Mouse (Mus musculus) forebrain, postnatal 0 days (tissue): ENCODE measurements around the gene Zfp974. TPM values are rescaled to one million over a fixed set of nuclear protein-coding genes. Genes with fewer than 3 reads are reported as not detected.
"Not testable (repeated sequence)": the region's sequence is repeated elsewhere in the genome, so short reads cannot be mapped to it uniquely, and the experiment has no call there.

Experiments used
- ATAC-seq: fragments of 200-750 bp; cut with Nextera tagmentation; 2 replicates; pipeline ENCODE4 v1.8.0; 2017; ENCODE audit warnings: mild to moderate bottlenecking, moderate library complexity
- DNase-seq: peaks from one replicate; pipeline ENCODE4 v3.0.0-alpha.2; 2015
- H3K27ac ChIP-seq: fragments of 300-500 bp; sonication (generic); 2 replicates; pipeline ENCODE4 v1.5.1; 2014; ENCODE audit warnings: low read depth, mild to moderate bottlenecking, antibody characterized with exemption, low read length, moderate library complexity, mixed read lengths
- H3K27me3 ChIP-seq: fragments of 300-500 bp; sonication (generic); 2 replicates; pipeline ENCODE4 v1.6.1; 2014; ENCODE audit warnings: mild to moderate bottlenecking, low read length, mixed read lengths; ENCODE audit not compliant: insufficient read depth
- H3K36me3 ChIP-seq: fragments of 300-500 bp; sonication (generic); 2 replicates; pipeline ENCODE4 v1.6.1; 2014; ENCODE audit warnings: mild to moderate bottlenecking, moderate library complexity; ENCODE audit not compliant: insufficient read depth
- H3K4me1 ChIP-seq: fragments of 300-500 bp; sonication (generic); 2 replicates; pipeline ENCODE4 v1.6.1; 2014; ENCODE audit warnings: antibody characterized with exemption; ENCODE audit not compliant: insufficient read depth
- H3K4me2 ChIP-seq: fragments of 300-500 bp; sonication (generic); 2 replicates; pipeline ENCODE4 v1.6.1; 2014; ENCODE audit warnings: low read depth, mild to moderate bottlenecking, moderate library complexity
- H3K4me3 ChIP-seq: fragments of 300-500 bp; sonication (generic); 2 replicates; pipeline ENCODE4 v1.5.1; 2014; ENCODE audit warnings: low read depth, low read length, mixed read lengths
- H3K9ac ChIP-seq: fragments of 300-500 bp; sonication (generic); 2 replicates; pipeline ENCODE4 v1.6.1; 2014; ENCODE audit warnings: mild to moderate bottlenecking
- H3K9me3 ChIP-seq: fragments of 300-500 bp; sonication (generic); 2 replicates; pipeline ENCODE4 v1.6.1; 2016; ENCODE audit warnings: low read length
- CTCF ChIP-seq: sonication (generic); IDR thresholded peaks from 2 replicates; pipeline ENCODE4 v1.5.1; 2016; ENCODE audit warnings: antibody characterized with exemption, control low read depth, low read depth
- WGBS: fragments of 180-500 bp; shearing (Covaris S2); extraction: QIAGEN DNeasy Blood & Tissue Kit; methylation state at CpG from one replicate; pipeline ENCODE4 v1.1.7; 2014; 5-methylcytosine and 5-hydroxymethylcytosine counted together
- polyA plus RNA-seq: library from polyadenylated mRNA; unstranded; fragments of >200 nt; fragmentation: Nextera tagmentation; extraction: Ambion mirVana; gene quantifications from 2 replicates; pipeline ENCODE4 v1.2.1, GENCODE M21; 2015
- total RNA-seq: library from RNA; depleted of rRNA; stranded (reverse); fragments of >200 nt; gene quantifications from 2 replicates; pipeline ENCODE4 v1.2.3, GENCODE M21; 2014; rRNA removed

The Zfp974 gene
- total and polyA plus RNA-seq, 2 experiments from 2014 or later = 5.5 to 15.3 TPM

GRCm38 (mm10) chr7:27905061-27905848, 24.0 kb downstream of the Zfp974 start:
- Histone ChIP-seq H3K4me1 (no peaks in the 10 kb centered on the region), H3K27ac (no peak overlapping the region), H3K9me3 (no peaks in the 10 kb centered on the region; the same call in 1 of the 2 replicates), H3K4me2 (no peak overlapping the region), H3K27me3 (no peaks in the 10 kb centered on the region), H3K36me3 (peaks cover 20% of the 10 kb centered on the region), H3K4me3 (no peak overlapping the region), H3K9ac (no peak overlapping the region)
- TF ChIP-seq CTCF = no peak
- ATAC-seq = no peak
- 83% methylated on average over 11 of the region's 11 CpGs for WGBS
- DNase-seq = no peak

- Histone ChIP-seq H3K27me3 (no peaks in the 10 kb centered on the region), H3K9me3 (no peaks in the 10 kb centered on the region; the same call in 1 of the 2 replicates), H3K4me3 (no peak overlapping the region), H3K27ac (no peak overlapping the region), H3K36me3 (peaks cover 3% of the 10 kb centered on the region), H3K9ac (no peak overlapping the region), H3K4me1 (no peaks in the 10 kb centered on the region), H3K4me2 (no peak overlapping the region)
- no peak for ATAC-seq
- WGBS = 94% methylated on average over 4 of the region's 4 CpGs
- DNase-seq = no peak
- TF ChIP-seq CTCF = no peak
Measured at GRCm38 (mm10) chr7:27900601-27901000, 28.7 kb downstream of the Zfp974 start.

GRCm38 (mm10) chr7:27881721-27882120, 47.5 kb downstream of the Zfp974 start:
- DNase-seq = no peak
- no peak for TF ChIP-seq CTCF
- Histone ChIP-seq H3K4me1 (no peaks in the 10 kb centered on the region), H3K9ac (no peak overlapping the region), H3K9me3 (no peaks in the 10 kb centered on the region), H3K27me3 (no peaks in the 10 kb centered on the region), H3K4me3 (no peak overlapping the region), H3K36me3 (peaks cover 17% of the 10 kb centered on the region; the same call in 1 of the 2 replicates), H3K27ac (no peak overlapping the region), H3K4me2 (no peak overlapping the region)
- WGBS = 94% methylated on average over 4 of the region's 4 CpGs
- no peak for ATAC-seq

GRCm38 (mm10) chr7:27862578-27862977, 66.7 kb downstream of the Zfp974 start:
- H3K9me3 ChIP-seq, H3K27me3 ChIP-seq, H3K4me2 ChIP-seq, H3K4me1 ChIP-seq, H3K27ac ChIP-seq, DNase-seq, H3K36me3 ChIP-seq, ATAC-seq, H3K4me3 ChIP-seq, H3K9ac ChIP-seq: not testable (repeated sequence)
- WGBS = 86% methylated on average over 5 of the region's 5 CpGs

- no peaks in the 10 kb centered on the region for H3K27me3 ChIP-seq
- H3K4me2 ChIP-seq = peak overlapping the region; percentile 70
- DNase-seq (peak; percentile 66), ATAC-seq (peak; percentile 92)
- no peaks in the 10 kb centered on the region for H3K9me3 ChIP-seq
- peak overlapping the region; percentile 57 for H3K4me3 ChIP-seq
- TF ChIP-seq CTCF = no peak
- peak overlapping the region; percentile 51 for H3K9ac ChIP-seq
- no peaks in the 10 kb centered on the region for H3K4me1 ChIP-seq
- H3K36me3 ChIP-seq = peaks cover 6% of the 10 kb centered on the region; the same call in 1 of the 2 replicates
- H3K27ac ChIP-seq = peak overlapping the region; percentile 45; the same call in 1 of the 2 replicates
- under 1% methylated on average over 22 of the region's 22 CpGs for WGBS
Measured at GRCm38 (mm10) chr7:27860396-27861235, 68.6 kb downstream of the Zfp974 start.

GRCm38 (mm10) chr7:27859301-27860251, 69.7 kb downstream of the Zfp974 start:
- no peaks in the 10 kb centered on the region for H3K9me3 ChIP-seq
- H3K27me3 ChIP-seq = no peaks in the 10 kb centered on the region
- peak overlapping the region; percentile 51; the same call in 1 of the 2 replicates for H3K9ac ChIP-seq
- H3K36me3 ChIP-seq = peaks cover 6% of the 10 kb centered on the region; the same call in 1 of the 2 replicates
- peak overlapping the region; percentile 57 for H3K4me3 ChIP-seq
- DNase-seq = no peak
- H3K4me1 ChIP-seq = no peaks in the 10 kb centered on the region
- ATAC-seq = no peak; the same call in 1 of the 2 replicates
- WGBS = 18% methylated on average over 10 of the region's 10 CpGs
- no peak for TF ChIP-seq CTCF
- peak overlapping the region; percentile 70 for H3K4me2 ChIP-seq
- H3K27ac ChIP-seq = no peak overlapping the region

Other genes starting within 250 kb of the Zfp974 start
- 8.5 and 10.6 TPM in 2 replicates for gene Zfp607b, start 240.1 kb downstream of the Zfp974 start, total RNA-seq
- 5.7 and 6.5 TPM in 2 replicates for gene Zfp607b, start 240.1 kb downstream of the Zfp974 start, polyA plus RNA-seq
- gene Zfp60, start 198.1 kb downstream of the Zfp974 start, total RNA-seq = 41.3 and 46.0 TPM in 2 replicates
- 24.3 and 44.3 TPM in 2 replicates for gene Zfp60, start 198.1 kb downstream of the Zfp974 start, polyA plus RNA-seq
- 4.6 and 9.5 TPM in 2 replicates for gene Zfp626, start 122.3 kb downstream of the Zfp974 start, total RNA-seq
- gene Zfp626, start 122.3 kb downstream of the Zfp974 start, polyA plus RNA-seq = 0.84 and 1.1 TPM in 2 replicates
- 10.7 and 11.6 TPM in 2 replicates for gene Zfp59, start 90.9 kb downstream of the Zfp974 start, total RNA-seq
- gene Zfp59, start 90.9 kb downstream of the Zfp974 start, polyA plus RNA-seq = 3.5 and 5.2 TPM in 2 replicates
- gene Zfp607a, start 71.9 kb downstream of the Zfp974 start, total RNA-seq = 2.5 and 2.8 TPM in 2 replicates
- 0.54 and 0.68 TPM in 2 replicates for gene Zfp607a, start 71.9 kb downstream of the Zfp974 start, polyA plus RNA-seq
- gene Zfp780b, start 49.7 kb upstream of the Zfp974 start, total RNA-seq = 28.8 and 32.2 TPM in 2 replicates
- 12.9 and 19.9 TPM in 2 replicates for gene Zfp780b, start 49.7 kb upstream of the Zfp974 start, polyA plus RNA-seq
- gene Zfp850, start 84.7 kb upstream of the Zfp974 start, total RNA-seq = 9.5 and 14.2 TPM in 2 replicates
- 3.8 and 4.0 TPM in 2 replicates for gene Zfp850, start 84.7 kb upstream of the Zfp974 start, polyA plus RNA-seq
- gene Psmc4, start 120.6 kb upstream of the Zfp974 start, total RNA-seq = 200 and 233 TPM in 2 replicates
- 265 and 268 TPM in 2 replicates for gene Psmc4, start 120.6 kb upstream of the Zfp974 start, polyA plus RNA-seq
- gene Fcgbp, start 141.8 kb upstream of the Zfp974 start, total RNA-seq = 0.57 and 0.62 TPM in 2 replicates
- gene Fcgbp, start 141.8 kb upstream of the Zfp974 start, polyA plus RNA-seq = 0.45 and 0.52 TPM in 2 replicates
- gene 9530053A07Rik, start 200.0 kb upstream of the Zfp974 start, total RNA-seq = under 0.01 and 0.19 TPM in 2 replicates
- 0.08 TPM in 2 replicates for gene 9530053A07Rik, start 200.0 kb upstream of the Zfp974 start, polyA plus RNA-seq
- gene Fbl, start 240.2 kb upstream of the Zfp974 start, total RNA-seq = 40.4 and 49.5 TPM in 2 replicates
- 86.3 and 91.3 TPM in 2 replicates for gene Fbl, start 240.2 kb upstream of the Zfp974 start, polyA plus RNA-seq